Mouse (Mus musculus): ENCODE results near the gene Mgat5b. TPM values are rescaled to one million over a fixed set of nuclear protein-coding genes. Genes with fewer than 3 reads are reported as not detected.

The Mgat5b gene
- total and polyA plus RNA-seq, 2 experiments from 2014 or later = 31.0 to 95.4 TPM

DNA sequence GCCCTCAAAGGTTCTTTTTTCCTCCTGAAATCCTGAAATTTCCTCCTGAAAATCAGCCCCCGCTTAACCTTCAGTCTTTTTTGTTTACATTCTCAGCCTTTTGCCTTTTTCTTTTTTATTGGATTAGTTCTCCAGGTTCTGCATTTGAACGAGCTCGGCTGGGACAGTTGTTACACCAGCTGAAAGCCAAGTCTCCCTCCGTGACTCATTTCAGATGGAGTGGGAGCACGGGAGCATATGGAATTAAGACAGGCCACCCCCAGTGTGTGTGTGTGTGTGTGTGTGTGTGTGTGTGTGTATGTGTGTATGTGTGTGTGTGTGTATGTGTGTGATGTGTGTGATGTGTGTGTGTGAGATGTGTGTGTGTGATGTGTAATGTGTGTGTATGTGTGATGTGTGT lies 37.2 kb upstream of the Mgat5b start:
- no peaks in the 10 kb centered on the region for H3K9me3 ChIP-seq (ENCODE audit: low read length)

DNA sequence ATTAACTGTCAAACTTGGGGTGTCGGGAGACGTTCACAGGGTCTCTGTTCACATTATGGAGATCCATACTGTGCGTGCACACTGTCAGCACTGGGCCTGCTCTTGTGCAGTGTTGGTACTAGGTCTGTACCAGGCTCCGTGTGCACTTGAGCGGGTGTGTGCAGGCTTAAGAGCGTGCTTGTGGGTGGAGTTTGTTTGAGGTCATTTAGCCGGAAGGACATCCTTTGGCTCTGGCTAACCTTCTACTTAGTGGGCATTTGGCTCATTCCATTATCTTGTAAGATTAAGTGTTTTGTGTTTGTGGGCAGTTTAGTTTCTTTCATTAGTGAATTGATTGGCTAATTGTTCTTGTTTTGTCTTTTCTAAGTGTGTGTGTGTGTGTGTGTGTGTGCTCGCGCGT lies 36.2 kb upstream of the Mgat5b start:
- WGBS = 74% methylated on average over 10 of the region's 10 CpGs
- Histone ChIP-seq H3K27me3 (ENCODE audit: insufficient read depth, low read length) (no peaks in the 10 kb centered on the region), H3K4me2 (ENCODE audit: low read depth) (no peak overlapping the region), H3K9ac (no peak overlapping the region), H3K36me3 (ENCODE audit: insufficient read depth) (no peaks in the 10 kb centered on the region), H3K27ac (ENCODE audit: low read depth, low read length) (no peak overlapping the region), H3K9me3 (ENCODE audit: low read length) (no peaks in the 10 kb centered on the region), H3K4me1 (ENCODE audit: insufficient read depth) (no peaks in the 10 kb centered on the region), H3K4me3 (ENCODE audit: low read depth, low read length) (no peak overlapping the region)
- DNase-seq = no peak
- ATAC-seq = no peak
- no peak for TF ChIP-seq CTCF (IDR thresholded peaks at IDR 0.05; ENCODE audit: low read depth)

More for the DNA sequence above, 37.2 kb upstream of the Mgat5b start:
- Histone ChIP-seq H3K4me3 (ENCODE audit: low read depth, low read length) (no peak overlapping the region), H3K27ac (ENCODE audit: low read depth, low read length) (no peak overlapping the region), H3K4me1 (ENCODE audit: insufficient read depth) (no peaks in the 10 kb centered on the region), H3K4me2 (ENCODE audit: low read depth) (no peak overlapping the region), H3K27me3 (ENCODE audit: insufficient read depth, low read length) (no peaks in the 10 kb centered on the region), H3K36me3 (ENCODE audit: insufficient read depth) (no peaks in the 10 kb centered on the region), H3K9ac (no peak overlapping the region)
- WGBS = 51% methylated on average over 5 of the region's 5 CpGs
- no peak for ATAC-seq
- no peak for DNase-seq
- TF ChIP-seq CTCF (IDR thresholded peaks at IDR 0.05; ENCODE audit: low read depth) = no peak

DNA sequence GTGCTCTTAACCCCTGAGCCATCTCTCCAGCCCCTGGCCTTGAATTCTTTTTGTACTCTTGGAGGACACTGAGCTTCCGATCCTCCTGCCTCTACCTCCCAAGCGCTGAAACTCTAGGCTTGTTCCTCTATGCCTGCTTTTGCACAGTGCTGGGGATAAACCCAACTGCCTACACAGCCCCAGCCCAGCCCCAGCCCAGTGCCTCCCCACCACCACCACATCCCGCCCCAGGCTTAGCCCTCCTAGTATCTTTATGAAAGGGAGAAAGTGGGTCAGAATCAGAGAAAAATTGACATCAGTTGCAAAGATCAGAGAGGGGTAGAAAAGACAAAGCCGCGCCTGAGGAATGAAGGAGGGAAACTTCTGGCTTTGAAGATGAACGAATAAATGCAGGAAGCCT lies 34.6 kb upstream of the Mgat5b start:
- Histone ChIP-seq H3K27ac (ENCODE audit: low read depth, low read length) (no peak overlapping the region), H3K4me1 (ENCODE audit: insufficient read depth) (no peaks in the 10 kb centered on the region), H3K4me2 (ENCODE audit: low read depth) (no peak overlapping the region), H3K9ac (no peak overlapping the region), H3K36me3 (ENCODE audit: insufficient read depth) (no peaks in the 10 kb centered on the region), H3K27me3 (ENCODE audit: insufficient read depth, low read length) (no peaks in the 10 kb centered on the region), H3K9me3 (ENCODE audit: low read length) (no peaks in the 10 kb centered on the region), H3K4me3 (ENCODE audit: low read depth, low read length) (no peak overlapping the region)
- no peak for TF ChIP-seq CTCF (IDR thresholded peaks at IDR 0.05; ENCODE audit: low read depth)
- ATAC-seq (no peak), DNase-seq (no peak)
- 88% methylated on average over 6 of the region's 6 CpGs for WGBS

DNA sequence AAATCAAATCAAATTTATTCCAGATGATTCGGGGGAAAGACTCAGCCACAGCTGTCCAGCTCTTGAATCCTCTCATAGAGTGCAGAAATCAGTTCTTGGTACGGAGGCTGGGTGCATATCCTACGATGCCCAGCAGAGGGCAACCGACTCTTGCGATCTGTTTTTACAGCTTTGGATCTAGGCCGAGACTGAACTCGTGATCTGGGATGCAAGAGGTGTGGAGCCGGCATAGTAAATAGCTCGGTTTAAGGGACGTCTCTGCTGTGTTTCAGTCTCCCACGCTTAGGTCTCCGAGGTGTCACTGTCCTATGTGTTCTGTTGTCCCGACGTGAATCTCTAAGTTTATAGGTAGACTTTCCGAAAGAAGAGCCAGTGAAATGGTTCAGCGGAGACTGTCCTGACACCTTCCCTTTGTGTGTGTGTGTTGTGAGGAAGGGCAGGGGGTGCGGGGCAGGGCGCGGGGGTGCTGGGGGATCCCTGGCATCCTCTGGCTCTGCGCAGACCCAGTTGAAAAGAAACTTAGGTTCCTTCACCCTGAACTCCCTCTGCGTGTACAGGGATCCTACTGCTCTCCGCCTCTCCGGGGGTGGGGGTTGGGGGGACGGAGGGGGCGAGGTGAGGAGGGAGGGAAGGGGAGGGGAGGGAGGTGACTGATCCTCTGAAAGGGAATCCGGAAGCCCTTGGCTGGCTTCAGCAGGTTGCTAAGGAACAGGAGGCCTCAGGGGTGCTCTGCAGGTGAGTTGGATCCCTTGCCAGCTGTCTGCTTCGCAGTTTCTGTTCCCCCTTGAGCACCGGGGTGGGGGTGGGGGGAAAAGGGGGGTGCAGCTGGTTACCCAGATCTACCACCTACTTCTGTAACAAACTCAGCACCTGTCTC lies 33.1 kb upstream of the Mgat5b start:
- 2% methylated on average over 27 of the region's 28 CpGs for WGBS
- TF ChIP-seq CTCF (IDR thresholded peaks at IDR 0.05; ENCODE audit: low read depth) = peak; percentile 95
- H3K4me3 ChIP-seq (ENCODE audit: low read depth, low read length) = peak overlapping the region; percentile 20

DNA sequence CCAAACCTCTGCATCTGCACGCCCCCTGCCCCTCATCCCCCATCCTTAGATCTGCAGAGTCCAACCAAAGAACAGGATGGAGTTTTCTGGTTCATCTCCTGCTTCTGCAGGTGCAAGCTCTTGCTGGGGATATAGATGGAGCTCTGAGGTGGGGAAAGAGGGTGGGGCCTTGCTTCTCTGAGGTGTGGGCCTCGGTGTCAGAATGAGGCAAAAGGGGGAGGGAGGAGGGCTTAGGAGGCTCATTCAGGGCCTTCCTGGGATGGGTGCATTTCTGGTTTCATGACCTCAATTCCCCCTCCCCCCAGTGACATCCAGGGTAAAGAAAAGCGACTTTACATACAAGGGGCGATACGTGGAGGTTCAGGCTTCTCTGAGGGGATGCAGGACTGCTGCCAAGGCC lies 31.5 kb upstream of the Mgat5b start:
- no peak for ATAC-seq
- Histone ChIP-seq H3K4me1 (ENCODE audit: insufficient read depth) (no peaks in the 10 kb centered on the region), H3K4me3 (ENCODE audit: low read depth, low read length) (no peak overlapping the region), H3K36me3 (ENCODE audit: insufficient read depth) (no peaks in the 10 kb centered on the region), H3K4me2 (ENCODE audit: low read depth) (no peak overlapping the region), H3K9ac (no peak overlapping the region), H3K27me3 (ENCODE audit: insufficient read depth, low read length) (no peaks in the 10 kb centered on the region), H3K27ac (ENCODE audit: low read depth, low read length) (no peak overlapping the region), H3K9me3 (ENCODE audit: low read length) (no peaks in the 10 kb centered on the region)
- DNase-seq = no peak
- TF ChIP-seq CTCF (IDR thresholded peaks at IDR 0.05; ENCODE audit: low read depth) = no peak
- 54% methylated on average over 5 of the region's 5 CpGs for WGBS

More for the DNA sequence above, 33.1 kb upstream of the Mgat5b start:
- Histone ChIP-seq H3K4me1 (ENCODE audit: insufficient read depth) (no peaks in the 10 kb centered on the region), H3K36me3 (ENCODE audit: insufficient read depth) (no peaks in the 10 kb centered on the region), H3K9me3 (ENCODE audit: low read length) (no peaks in the 10 kb centered on the region), H3K27me3 (ENCODE audit: insufficient read depth, low read length) (no peaks in the 10 kb centered on the region), H3K27ac (ENCODE audit: low read depth, low read length) (no peak overlapping the region), H3K4me2 (ENCODE audit: low read depth) (peak overlapping the region; percentile 55), H3K9ac (no peak overlapping the region)
- DNase-seq (peak; percentile 94), ATAC-seq (peak; percentile 71)

GRCm38 (mm10) chr11:116893532-116894442 lies 24.9 kb upstream of the Mgat5b start:
- no peak overlapping the region for H3K4me3 ChIP-seq (ENCODE audit: low read depth, low read length)
- no peaks in the 10 kb centered on the region for H3K36me3 ChIP-seq (ENCODE audit: insufficient read depth)
- 56% methylated on average over 19 of the region's 19 CpGs for WGBS
- no peak overlapping the region for H3K9ac ChIP-seq
- no peak overlapping the region for H3K27ac ChIP-seq (ENCODE audit: low read depth, low read length)
- H3K27me3 ChIP-seq (ENCODE audit: insufficient read depth, low read length) = no peaks in the 10 kb centered on the region
- H3K4me1 ChIP-seq (ENCODE audit: insufficient read depth) = no peaks in the 10 kb centered on the region
- no peak overlapping the region for H3K4me2 ChIP-seq (ENCODE audit: low read depth)
- TF ChIP-seq CTCF (IDR thresholded peaks at IDR 0.05; ENCODE audit: low read depth) = 0 out of 2 replicates have a peak, but pooled peaks have one; percentile 15
- no peak for ATAC-seq
- no peaks in the 10 kb centered on the region for H3K9me3 ChIP-seq (ENCODE audit: low read length)
- peak; percentile 46 for DNase-seq
